ENCODE assay signal across 7 mouse cellular contexts in genomic region chr16:16983131-16983533, GRCm38 (mm10). TPM values are rescaled to one million over a fixed set of nuclear protein-coding genes. Genes with fewer than 3 reads are reported as not detected.
DNase-seq lines count a peak whose midpoint lies in the region; ATAC-seq lines count a peak whose summit lies in the region.

TSS of gene Mapk1 (plus strand) at chr16:16983382.

- no peaks in the 10 kb centered on the region for H3K27me3 ChIP-seq in embryonic facial prominence, embryonic 12.5 days
- no peaks in the 10 kb centered on the region for H3K27me3 ChIP-seq in limb, embryonic 11.5 days (ENCODE audit: control insufficient read depth, insufficient read depth, low read length)
- no peaks in the 10 kb centered on the region for H3K27me3 ChIP-seq in midbrain, embryonic 14.5 days (ENCODE audit: control insufficient read depth, insufficient read depth, low read length)

- peak within 1 kb of the TSS; percentile 89 for H3K27ac ChIP-seq in embryonic facial prominence, embryonic 12.5 days
- H3K27ac ChIP-seq in limb, embryonic 11.5 days (replicated peaks; ENCODE audit: low read depth, low read length), result peak within 1 kb of the TSS; percentile 86
- peak within 1 kb of the TSS; percentile 96 for H3K27ac ChIP-seq in midbrain, embryonic 14.5 days (replicated peaks; ENCODE audit: low read depth, low read length)

- H3K36me3 ChIP-seq in embryonic facial prominence, embryonic 12.5 days, result peaks cover 7% of the 10 kb centered on the region
- 0 out of 2 replicates have a peak, but pooled peaks cover 2% of the 10 kb centered on the region for H3K36me3 ChIP-seq in limb, embryonic 11.5 days (ENCODE audit: control insufficient read depth, insufficient read depth, low read length)
- H3K36me3 ChIP-seq in midbrain, embryonic 14.5 days (ENCODE audit: control insufficient read depth, insufficient read depth, low read length), result 0 out of 2 replicates have a peak, but pooled peaks cover 4% of the 10 kb centered on the region

- no peaks in the 10 kb centered on the region for H3K9me3 ChIP-seq in embryonic facial prominence, embryonic 12.5 days
- no peaks in the 10 kb centered on the region for H3K9me3 ChIP-seq in limb, embryonic 11.5 days (ENCODE audit: control insufficient read depth, low read length)
- no peaks in the 10 kb centered on the region for H3K9me3 ChIP-seq in midbrain, embryonic 14.5 days (ENCODE audit: control insufficient read depth, low read length)

- peaks cover 11% of the 10 kb centered on the region for H3K4me1 ChIP-seq in embryonic facial prominence, embryonic 12.5 days
- no peaks in the 10 kb centered on the region for H3K4me1 ChIP-seq in limb, embryonic 11.5 days (ENCODE audit: control insufficient read depth, insufficient read depth, low read length)
- H3K4me1 ChIP-seq in midbrain, embryonic 14.5 days (ENCODE audit: control insufficient read depth, insufficient read depth, low read length), result peaks cover 29% of the 10 kb centered on the region

- 0% methylated on average over 35 of the region's 35 CpGs for WGBS in embryonic facial prominence, embryonic 12.5 days
- WGBS in limb, embryonic 11.5 days, result 0% methylated on average over 32 of the region's 35 CpGs
- under 1% methylated on average over 35 of the region's 35 CpGs for WGBS in midbrain, embryonic 14.5 days

- peak; percentile 96 for DNase-seq in adrenal gland, postnatal 25 days
- peak; percentile 100 for DNase-seq in heart, adult 11 months
- DNase-seq in kidney, adult 18-20 months, result peak; percentile 95
- DNase-seq in limb, embryonic 11.5 days (ENCODE audit: low spot score), result peak; percentile 98
- DNase-seq in midbrain, embryonic 14.5 days, result peak; percentile 98
- DNase-seq in spleen, adult 18-20 months, result peak; percentile 93 to 94

- H3K4me3 ChIP-seq in embryonic facial prominence, embryonic 12.5 days, result peak within 1 kb of the TSS; percentile 100
- peak within 1 kb of the TSS; percentile 96 for H3K4me3 ChIP-seq in limb, embryonic 11.5 days (ENCODE audit: low read depth, low read length)
- peak within 1 kb of the TSS; percentile 100 for H3K4me3 ChIP-seq in midbrain, embryonic 14.5 days (replicated peaks; ENCODE audit: low read depth, low read length)

- peak within 1 kb of the TSS; percentile 58 for H3K4me2 ChIP-seq in embryonic facial prominence, embryonic 12.5 days (replicated peaks)
- H3K4me2 ChIP-seq in limb, embryonic 11.5 days (ENCODE audit: low read depth, severe bottlenecking), result peak within 1 kb of the TSS; percentile 47
- H3K4me2 ChIP-seq in midbrain, embryonic 14.5 days (ENCODE audit: low read length), result peak within 1 kb of the TSS; percentile 67

- H3K9ac ChIP-seq in embryonic facial prominence, embryonic 12.5 days, result peak within 1 kb of the TSS; percentile 98
- H3K9ac ChIP-seq in limb, embryonic 11.5 days (ENCODE audit: low read length), result peak within 1 kb of the TSS; percentile 92
- H3K9ac ChIP-seq in midbrain, embryonic 14.5 days (replicated peaks; ENCODE audit: low read length), result peak within 1 kb of the TSS; percentile 80

- ATAC-seq in embryonic facial prominence, embryonic 12.5 days (ENCODE audit: insufficient number of reproducible peaks, insufficient read depth, low FRiP score, low TSS enrichment), result peak; percentile 95
- peak; percentile 97 for ATAC-seq in limb, embryonic 11.5 days (ENCODE audit: insufficient number of reproducible peaks, low FRiP score, low TSS enrichment, low read depth)
- ATAC-seq in midbrain, embryonic 14.5 days (ENCODE audit: low FRiP score, low TSS enrichment), result peak; percentile 99

RNA-seq across cellular contexts. Expression of gene Mapk1, which starts in this region (rescaled TPM):
- 209 and 252 TPM in 2 replicates for total RNA-seq in adrenal gland, postnatal 25 days (2021)
- 142 and 146 TPM in 2 replicates for polyA plus RNA-seq in embryonic facial prominence, embryonic 12.5 days (2016; fragmentation: Nextera tagmentation; extraction: Ambion mirVana)
- polyA plus RNA-seq in limb, embryonic 11.5 days (2014; fragmentation: Nextera tagmentation; extraction: Ambion mirVana), result 171 and 172 TPM in 2 replicates
- polyA plus RNA-seq in midbrain, embryonic 14.5 days (2014; fragmentation: Nextera tagmentation; extraction: Ambion mirVana), result 214 and 219 TPM in 2 replicates

Comparison
In these comparisons a context has a peak if more than half of its experiments do, and no peak if none do; other contexts are left out.
1. Peak in every context shown above with its lines: DNase-seq, ATAC-seq, H3K4me3 ChIP-seq and H3K27ac ChIP-seq.